Mouse (Mus musculus) midbrain, embryonic 14.5 days (tissue): Measurements from ENCODE around the gene Arid2. TPM values are rescaled to one million over a fixed set of nuclear protein-coding genes. Genes with fewer than 3 reads are reported as not detected.
"Not testable (repeated sequence)": the region's sequence is repeated elsewhere in the genome, so short reads cannot be mapped to it uniquely, and the experiment has no call there.

Experiments
- ATAC-seq: fragments of 200-750 bp; cut with Nextera tagmentation; 2 replicates; pipeline ENCODE4 v1.8.0; 2017; ENCODE audit warnings: moderate number of reproducible peaks, moderate library complexity; ENCODE audit not compliant: low FRiP score, low TSS enrichment
- DNase-seq: peaks from one replicate; pipeline ENCODE4 v3.0.0-alpha.2; 2015
- H3K27ac ChIP-seq: fragments of 300-500 bp; sonication (generic); replicated peaks from 2 replicates; pipeline ENCODE4 v1.5.1; 2014; ENCODE audit warnings: mild to moderate bottlenecking, low read depth, low read length, moderate library complexity
- H3K27me3 ChIP-seq: fragments of 300-500 bp; sonication (generic); 2 replicates; pipeline ENCODE4 v1.6.1; 2014; ENCODE audit warnings: low read length, control low read depth, mixed read lengths; ENCODE audit not compliant: control insufficient read depth, insufficient read depth
- H3K36me3 ChIP-seq: fragments of 300-500 bp; sonication (generic); 2 replicates; pipeline ENCODE4 v1.6.1; 2014; ENCODE audit warnings: low read length, control low read depth; ENCODE audit not compliant: control insufficient read depth, insufficient read depth
- H3K4me1 ChIP-seq: fragments of 300-500 bp; sonication (generic); 2 replicates; pipeline ENCODE4 v1.6.1; 2014; ENCODE audit warnings: mild to moderate bottlenecking, antibody characterized with exemption, low read length, control low read depth; ENCODE audit not compliant: control insufficient read depth, insufficient read depth
- H3K4me2 ChIP-seq: fragments of 300-500 bp; sonication (generic); 2 replicates; pipeline ENCODE4 v1.6.1; 2014; ENCODE audit warnings: mild to moderate bottlenecking, low read length, moderate library complexity
- H3K4me3 ChIP-seq: fragments of 300-500 bp; sonication (generic); replicated peaks from 2 replicates; pipeline ENCODE4 v1.5.1; 2014; ENCODE audit warnings: low read depth, low read length
- H3K9ac ChIP-seq: fragments of 300-500 bp; sonication (generic); replicated peaks from 2 replicates; pipeline ENCODE4 v1.6.1; 2014; ENCODE audit warnings: mild to moderate bottlenecking, low read length, moderate library complexity
- H3K9me3 ChIP-seq: fragments of 300-500 bp; sonication (generic); 2 replicates; pipeline ENCODE4 v1.6.1; 2016; ENCODE audit warnings: low read length, control low read depth, mixed read lengths; ENCODE audit not compliant: control insufficient read depth
- WGBS: fragments of 180-500 bp; shearing (Covaris S2); extraction: QIAGEN DNeasy Blood & Tissue Kit; methylation state at CpG from one replicate; pipeline ENCODE4 v1.1.7; 2014; 5-methylcytosine and 5-hydroxymethylcytosine counted together
- microRNA-seq: library from miRNA; unstranded; fragments of <30 nt; microRNA quantifications from one replicate; pipeline ENCODE4, GENCODE M21; 2016
- polyA plus RNA-seq: library from polyadenylated mRNA; unstranded; fragments of >200 nt; fragmentation: Nextera tagmentation; extraction: Ambion mirVana; gene quantifications from 2 replicates; pipeline ENCODE4 v1.2.1, GENCODE M21; 2014

Arid2 gene
- polyA plus RNA-seq, 1 experiment from 2014 or later: 32.4 TPM

DNA sequence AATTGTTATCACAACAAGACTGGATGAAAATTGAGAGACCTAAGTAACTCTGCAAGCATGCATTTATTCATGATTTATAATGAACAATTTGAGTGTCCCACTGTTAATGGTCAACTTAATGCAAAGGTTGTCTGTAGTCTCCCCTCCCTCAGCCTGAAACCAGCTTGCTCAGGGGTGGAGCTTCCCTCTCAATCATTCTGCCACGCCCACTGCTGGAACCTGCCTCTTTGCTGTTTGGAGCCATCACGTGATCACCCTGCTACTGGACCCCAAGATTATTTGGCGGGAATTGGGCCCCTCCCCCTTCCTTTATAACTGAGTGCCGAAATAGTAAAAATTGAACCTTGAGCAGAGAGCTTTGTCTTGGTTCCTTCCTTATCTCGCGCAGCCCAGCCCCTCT, 154.2 kb downstream of the Arid2 start:
- not testable (repeated sequence) for ATAC-seq, H3K4me2 ChIP-seq, H3K9me3 ChIP-seq, H3K9ac ChIP-seq, H3K4me1 ChIP-seq, H3K27me3 ChIP-seq, DNase-seq, H3K4me3 ChIP-seq, H3K36me3 ChIP-seq, H3K27ac ChIP-seq
- 83% methylated on average over 5 of the region's 6 CpGs for WGBS

DNA sequence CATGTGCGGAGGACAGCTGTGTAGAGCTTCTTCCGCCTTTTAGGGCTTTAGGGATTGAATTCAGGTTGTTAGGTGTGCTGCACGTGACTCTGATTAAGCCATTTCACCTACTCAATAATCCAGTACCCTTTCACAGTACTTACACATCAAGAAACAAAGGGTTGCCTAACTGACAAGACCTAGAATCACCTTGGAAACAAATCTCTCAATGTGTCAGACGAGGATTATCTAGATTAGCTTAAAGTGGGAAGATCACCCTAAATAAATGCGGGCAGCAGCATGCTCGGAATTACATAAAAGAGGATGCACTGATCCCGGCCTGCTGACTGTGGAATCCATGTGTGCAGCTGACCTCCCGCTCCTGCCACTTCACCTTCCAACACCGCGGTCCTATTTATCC, 159.5 kb downstream of the Arid2 start:
- WGBS: 40% methylated on average over 10 of the region's 10 CpGs
- DNase-seq: peak; percentile 14

DNA sequence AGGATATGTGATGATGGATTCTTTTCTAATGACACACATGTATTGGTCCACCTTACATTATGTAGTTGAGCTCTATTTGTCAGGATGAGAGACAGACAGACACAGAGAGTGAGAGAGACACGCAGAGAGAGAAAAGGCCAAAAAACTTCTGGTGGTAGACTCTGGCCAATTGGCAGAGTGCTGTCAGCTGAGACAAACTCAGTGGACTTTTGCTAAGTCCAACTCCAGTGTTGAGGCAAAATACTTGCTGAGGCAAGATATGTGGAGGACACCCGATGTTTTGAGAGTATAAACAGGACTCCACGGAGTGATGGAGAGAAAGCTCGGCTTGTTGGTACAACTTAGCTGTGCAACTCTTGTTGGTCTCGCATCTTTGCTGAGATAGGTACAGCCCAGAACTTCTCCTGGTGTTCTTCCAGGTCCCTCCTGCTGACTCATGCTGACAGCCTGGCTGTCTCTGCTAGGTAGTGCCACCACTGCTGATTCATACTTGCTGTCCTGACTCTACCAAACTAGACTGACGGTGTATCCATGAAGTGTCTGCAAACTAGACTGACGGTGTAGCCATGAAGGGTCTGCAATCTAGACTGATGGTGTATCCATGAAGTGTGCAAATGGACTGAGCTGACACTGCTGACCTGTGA, 161.5 kb downstream of the Arid2 start:
- H3K4me2 ChIP-seq: no peak overlapping the region
- no peaks in the 10 kb centered on the region for H3K9me3 ChIP-seq
- H3K27me3 ChIP-seq: no peaks in the 10 kb centered on the region
- ATAC-seq (no peak), DNase-seq (no peak)
- no peak overlapping the region for H3K27ac ChIP-seq
- 0 out of 2 replicates have a peak, but pooled peaks cover 5% of the 10 kb centered on the region for H3K36me3 ChIP-seq
- H3K9ac ChIP-seq: no peak overlapping the region
- H3K4me1 ChIP-seq: no peaks in the 10 kb centered on the region
- WGBS: 94% methylated on average over 7 of the region's 7 CpGs
- H3K4me3 ChIP-seq: no peak overlapping the region

More for the DNA sequence above, 159.5 kb downstream of the Arid2 start:
- Histone ChIP-seq H3K27me3 (no peaks in the 10 kb centered on the region), H3K9me3 (no peaks in the 10 kb centered on the region), H3K4me1 (no peaks in the 10 kb centered on the region), H3K4me2 (no peak overlapping the region), H3K36me3 (peaks cover 9% of the 10 kb centered on the region; the same call in 1 of the 2 replicates), H3K4me3 (no peak overlapping the region), H3K9ac (no peak overlapping the region), H3K27ac (no peak overlapping the region)
- no peak for ATAC-seq

DNA sequence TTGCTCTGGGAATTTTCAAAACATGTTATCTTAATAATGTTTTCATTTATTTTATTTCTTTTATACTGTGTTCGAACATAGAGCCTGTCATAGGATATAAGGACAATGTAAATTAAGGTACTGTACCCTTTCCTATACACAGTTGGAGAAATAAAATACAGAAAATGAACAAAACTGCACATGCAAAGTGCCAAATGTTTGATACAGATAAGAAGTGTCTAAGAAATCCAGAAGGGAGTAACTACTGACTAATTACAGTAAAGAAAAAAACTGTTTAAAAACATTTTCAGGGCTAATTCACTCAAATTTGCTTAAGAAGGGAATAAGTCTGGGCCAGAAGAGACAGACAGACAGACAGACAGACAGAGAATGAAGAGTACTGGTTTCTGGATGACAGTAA, 166.0 kb downstream of the Arid2 start:
- no peaks in the 10 kb centered on the region for H3K36me3 ChIP-seq
- no peak for ATAC-seq
- H3K9ac ChIP-seq: no peak overlapping the region
- no peak overlapping the region for H3K27ac ChIP-seq
- no peak overlapping the region for H3K4me3 ChIP-seq
- whole genome bisulfite sequencing: 96% methylated on average over 1 of the region's 1 CpGs
- no peaks in the 10 kb centered on the region for H3K4me1 ChIP-seq
- no peaks in the 10 kb centered on the region for H3K27me3 ChIP-seq
- H3K9me3 ChIP-seq: no peaks in the 10 kb centered on the region
- no peak for DNase-seq
- H3K4me2 ChIP-seq: no peak overlapping the region

Small RNA genes within 50 kb of the gene (microRNA-seq; reads per million reads assigned to microRNA genes)
- gene Gm25397: not detected

Other genes starting within 250 kb of the Arid2 start
- gene Scaf11, start 173.3 kb downstream of the Arid2 start, polyA plus RNA-seq: 45.6 and 54.0 TPM in 2 replicates